Mouse (Mus musculus) ES-E14 (cell line): ENCODE data around the gene Kansl3. TPM values are rescaled to one million over a fixed set of nuclear protein-coding genes. Genes with fewer than 3 reads are reported as not detected.

Source experiments
- DNase-seq: peaks from one replicate; pipeline ENCODE4 v3.0.0-alpha.2; 2013; ENCODE audit warnings: low read depth, low spot score
- H3K27ac ChIP-seq: 2 replicates; pipeline ENCODE4 v1.5.1; 2012; ENCODE audit warnings: low read depth, mild to moderate bottlenecking, low read length, moderate library complexity, mixed read lengths; ENCODE audit not compliant: poor library complexity, insufficient read depth, severe bottlenecking
- H3K36me3 ChIP-seq: 2 replicates; pipeline ENCODE4 v1.6.1; 2012; ENCODE audit warnings: mild to moderate bottlenecking, low read length, moderate library complexity, mixed read lengths; ENCODE audit not compliant: control insufficient read depth, poor library complexity, insufficient read depth, severe bottlenecking
- H3K4me1 ChIP-seq, 2 experiments: fragments of 150-350 bp in 1 of 2; sonication (generic) in 1 of 2; 2 replicates each; pipeline ENCODE4 v1.6.1; 2012; ENCODE audit warnings: low read length in 2 of 2, mild to moderate bottlenecking in 1 of 2, mixed read lengths in 1 of 2; ENCODE audit not compliant: control insufficient read depth in 2 of 2, insufficient read depth in 2 of 2, poor library complexity in 1 of 2
- H3K4me3 ChIP-seq, 2 experiments: fragments of 150-350 bp in 1 of 2; sonication (generic) in 1 of 2; 2 replicates each; pipeline ENCODE4 v1.5.1; 2012; ENCODE audit warnings: low read length in 2 of 2, low read depth in 1 of 2, mild to moderate bottlenecking in 1 of 2, mixed read lengths in 1 of 2; ENCODE audit not compliant: insufficient read depth in 1 of 2, poor library complexity in 1 of 2, severe bottlenecking in 1 of 2
- H3K9ac ChIP-seq: 2 replicates; pipeline ENCODE4 v1.6.1; 2012; ENCODE audit warnings: low read depth, mild to moderate bottlenecking, low read length, mixed read lengths; ENCODE audit not compliant: poor library complexity, insufficient read depth, severe bottlenecking
- H3K9me3 ChIP-seq: fragments of 150-350 bp; sonication (generic); 2 replicates; pipeline ENCODE4 v1.6.1; 2012; ENCODE audit warnings: low read depth, mild to moderate bottlenecking, low read length; ENCODE audit not compliant: control insufficient read depth, insufficient read depth
- CHD2 ChIP-seq: IDR thresholded peaks from 2 replicates; pipeline ENCODE4 v1.6.1; 2014; ENCODE audit warnings: mild to moderate bottlenecking, low read depth, low read length, inconsistent platforms
- HCFC1 ChIP-seq: IDR thresholded peaks from 2 replicates; pipeline ENCODE4 v1.6.1; 2012; ENCODE audit warnings: low read length, inconsistent platforms, borderline replicate concordance; ENCODE audit not compliant: insufficient read depth
- MAFK ChIP-seq: IDR thresholded peaks from 2 replicates; pipeline ENCODE4 v1.6.1; 2014; ENCODE audit warnings: mild to moderate bottlenecking, low read depth, low read length, inconsistent platforms; ENCODE audit not compliant: insufficient read depth
- ZC3H11A ChIP-seq: IDR thresholded peaks from 2 replicates; pipeline ENCODE4 v1.6.1; 2012; ENCODE audit warnings: low read depth, mild to moderate bottlenecking, inconsistent platforms, low read length, borderline replicate concordance
- ZNF384 ChIP-seq: IDR thresholded peaks from 2 replicates; pipeline ENCODE4 v1.6.1; 2012; ENCODE audit warnings: low read depth, low read length, inconsistent platforms
- in situ Hi-C, 2 experiments: fragments of 600-800 bp; cut with MboI; formaldehyde crosslinking; loops; one replicate each; pipeline ENCODE4 v1.15.1; 2025; ENCODE audit warnings: low sequenced_read_pairs in 2 of 2, inconsistent platforms in 1 of 2; ENCODE audit not compliant: unreplicated experiment in 2 of 2
- total RNA-seq: library from RNA; depleted of rRNA; stranded (reverse); fragments of 300-350 nt; gene quantifications from 2 replicates; pipeline ENCODE4 v1.2.3, GENCODE M21; 2012; rRNA removed

The Kansl3 gene
- 27.0 and 31.8 TPM in 2 replicates for total RNA-seq

DNA sequence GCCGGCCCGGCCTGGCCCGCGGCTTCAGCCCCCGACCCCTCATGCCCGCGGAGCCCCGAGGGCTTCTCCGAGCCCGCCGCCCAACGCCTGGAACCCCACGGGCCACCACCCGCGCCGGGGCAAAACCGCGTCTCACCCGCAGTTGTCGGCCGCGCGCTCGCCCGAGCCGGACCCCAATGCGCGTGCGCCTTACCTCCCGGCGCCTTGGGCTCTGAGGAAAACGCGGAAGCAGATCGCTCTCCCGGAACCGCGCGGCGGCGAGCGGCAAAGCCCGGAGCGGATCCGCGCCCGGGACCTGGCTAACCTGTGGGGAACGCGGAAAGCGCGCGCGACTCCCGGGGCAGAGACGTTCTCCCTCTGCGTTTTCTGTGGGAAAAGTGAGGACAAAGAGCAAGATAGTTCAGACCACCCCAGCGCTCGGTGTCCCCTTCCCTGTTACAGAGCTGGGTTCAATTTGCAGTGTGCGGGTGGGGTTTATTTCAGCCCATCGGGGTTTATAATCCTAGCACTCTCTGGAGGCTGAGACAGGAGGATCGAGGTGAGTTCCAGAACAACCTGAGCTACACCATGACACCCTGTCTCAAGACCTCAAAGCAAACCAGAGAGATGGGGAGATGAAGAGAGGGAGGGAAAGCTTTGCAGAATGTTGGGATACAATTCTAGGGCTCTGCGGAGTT, at the start of gene Kansl3:
Gene Kansl3, minus strand, starts transcription at position 213 of the 677 bp plus-strand sequence.
- H3K36me3 ChIP-seq, result peaks cover 12% of the 10 kb centered on the region
- in situ Hi-C loops, result no loop called here
- TF ChIP-seq HCFC1, result peak; percentile 70
- no peak for TF ChIP-seq MAFK
- DNase-seq, result peak; percentile 83
- peak within 1 kb of the TSS; percentile 95 for H3K9ac ChIP-seq
- H3K4me1 ChIP-seq, result peaks cover 0 to 7% of the 10 kb centered on the region in 2 experiments; a peak in 1 of 4 replicates
- no peaks in the 10 kb centered on the region for H3K9me3 ChIP-seq
- peak within 1 kb of the TSS; percentile 73; the same call in 1 of the 2 replicates for H3K27ac ChIP-seq
- H3K4me3 ChIP-seq, result peak within 1 kb of the TSS; percentile 80 to 95

GRCm38 (mm10) chr1:36404531-36404930, 35.5 kb upstream of the Kansl3 start:
- Histone ChIP-seq H3K9me3 (no peaks in the 10 kb centered on the region), H3K4me1 (no peaks in the 10 kb centered on the region), H3K27ac (no peak overlapping the region), H3K36me3 (no peaks in the 10 kb centered on the region), H3K4me3 (no peak overlapping the region), H3K9ac (no peak overlapping the region)
- in situ Hi-C loops, result no loop called here
- DNase-seq, result no peak
- no peak for TF ChIP-seq ZC3H11A
- TF ChIP-seq MAFK, result no peak
- TF ChIP-seq CHD2, result no peak
- TF ChIP-seq HCFC1, result no peak
- TF ChIP-seq ZNF384, result no peak

DNA sequence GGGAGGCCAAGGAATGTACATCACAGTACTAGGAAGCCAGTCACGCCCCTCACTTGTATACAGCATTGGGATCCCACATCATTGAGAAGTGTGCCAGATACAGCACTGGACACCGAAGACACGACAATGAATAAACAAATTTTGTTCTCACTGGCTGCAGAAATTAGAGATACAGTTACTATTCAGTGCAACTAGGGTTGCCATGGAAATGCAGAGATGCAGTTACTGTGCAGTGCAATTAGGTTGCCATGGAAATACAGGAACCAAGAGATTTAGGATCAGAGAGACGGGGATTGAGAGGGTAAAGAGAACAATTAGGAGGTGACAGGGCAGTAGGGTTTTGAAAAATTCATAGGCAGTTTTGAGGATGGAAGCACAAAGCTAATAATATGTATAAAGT, 32.5 kb upstream of the Kansl3 start:
- in situ Hi-C loops, result no loop called here
- no peak for DNase-seq

DNA sequence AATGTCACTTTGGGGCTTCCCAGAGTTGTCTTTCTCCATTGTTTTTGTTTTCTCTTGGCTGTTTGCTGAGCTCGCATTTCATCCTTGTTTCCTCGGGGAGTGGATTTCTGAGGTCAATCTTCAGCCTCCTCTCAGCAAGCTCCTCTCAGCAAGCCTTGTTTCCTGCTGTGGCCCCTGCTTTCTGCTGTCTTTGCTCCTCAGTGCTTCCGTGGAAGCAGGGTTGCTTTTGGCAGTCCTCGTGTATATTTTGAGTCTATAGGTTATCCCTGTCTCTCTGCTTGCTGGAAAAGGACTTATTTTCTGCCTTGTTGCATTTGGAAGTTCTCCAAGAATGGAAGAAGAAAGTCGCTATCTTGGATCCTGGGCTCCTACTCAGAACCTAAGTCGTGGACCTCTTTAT, 28.1 kb upstream of the Kansl3 start:
- TF ChIP-seq CHD2 (no peak), HCFC1 (no peak), ZC3H11A (no peak), MAFK (no peak), ZNF384 (no peak)
- H3K9me3 ChIP-seq, result no peaks in the 10 kb centered on the region
- H3K4me1 ChIP-seq, result no peaks in the 10 kb centered on the region
- H3K36me3 ChIP-seq, result no peaks in the 10 kb centered on the region
- no peak for DNase-seq
- no peak overlapping the region for H3K9ac ChIP-seq
- in situ Hi-C loops, result no loop called here
- no peak overlapping the region for H3K4me3 ChIP-seq
- H3K27ac ChIP-seq, result no peak overlapping the region

More for the DNA sequence above, 32.5 kb upstream of the Kansl3 start:
- TF ChIP-seq MAFK, result no peak
- TF ChIP-seq ZC3H11A, result no peak
- TF ChIP-seq HCFC1, result no peak
- TF ChIP-seq CHD2, result no peak
- no peak overlapping the region for H3K9ac ChIP-seq
- no peak overlapping the region for H3K4me3 ChIP-seq
- H3K27ac ChIP-seq, result no peak overlapping the region
- H3K9me3 ChIP-seq, result no peaks in the 10 kb centered on the region
- H3K36me3 ChIP-seq, result no peaks in the 10 kb centered on the region
- no peaks in the 10 kb centered on the region for H3K4me1 ChIP-seq

DNA sequence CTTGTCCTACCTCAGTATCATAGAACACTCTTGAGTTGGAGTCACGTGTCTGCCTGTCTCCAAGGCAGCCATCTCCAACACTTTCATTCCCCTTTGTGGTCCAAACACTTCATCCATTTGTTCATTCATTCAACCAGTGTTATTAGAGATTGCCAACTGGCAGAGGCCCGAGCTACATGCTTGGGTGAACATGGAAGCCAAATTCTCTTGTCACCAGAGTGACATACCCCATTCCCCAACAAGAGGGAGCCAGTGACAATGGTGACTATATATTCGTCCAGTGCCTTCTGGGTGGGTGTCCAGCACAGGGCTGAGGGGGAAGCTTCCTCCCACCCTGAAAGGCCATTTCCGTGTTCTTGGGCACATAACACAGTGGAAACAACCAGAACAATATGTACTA, 10.6 kb upstream of the Kansl3 start:
- in situ Hi-C loops, result no loop called here
- Histone ChIP-seq H3K36me3 (no peaks in the 10 kb centered on the region), H3K9ac (no peak overlapping the region), H3K4me3 (no peak overlapping the region), H3K9me3 (no peaks in the 10 kb centered on the region), H3K4me1 (no peaks in the 10 kb centered on the region), H3K27ac (no peak overlapping the region)
- TF ChIP-seq ZNF384, result no peak
- TF ChIP-seq HCFC1, result no peak
- TF ChIP-seq MAFK, result no peak
- no peak for TF ChIP-seq CHD2
- no peak for TF ChIP-seq ZC3H11A
- DNase-seq, result no peak
